Mouse (Mus musculus) lung, adult 2 months (tissue): ENCODE measurements at regions not wholly inside any gene's neighbourhood (a gene's known extent, or its start where the extent isn't known, plus 50 kb on each side); places are given as distances from the start of the nearest gene placed in this dataset.

Experiments
- DNase-seq: peaks from one replicate; pipeline ENCODE4 v3.0.0; 2022
- H3K4me1 ChIP-seq: fragments of 200-500 bp; 2 replicates; pipeline ENCODE4 v1.6.1; 2011; ENCODE audit warnings: low read length; ENCODE audit not compliant: control insufficient read depth, insufficient read depth
- H3K4me3 ChIP-seq: fragments of 200-500 bp; replicated peaks from 2 replicates; pipeline ENCODE3; 2011; ENCODE audit warnings: low read depth, mild to moderate bottlenecking, control low read depth, low read length; ENCODE audit errors: extremely low read depth
- CTCF ChIP-seq: fragments of 200-500 bp; IDR thresholded peaks from 2 replicates; pipeline ENCODE4 v1.5.1; 2011; ENCODE audit warnings: mild to moderate bottlenecking, low read length, control low read depth; ENCODE audit not compliant: insufficient read depth
- POLR2A ChIP-seq: fragments of 200-500 bp; IDR thresholded peaks from 2 replicates; pipeline ENCODE4 v1.6.1; 2011; ENCODE audit warnings: low read depth, mild to moderate bottlenecking, control low read depth, low read length, borderline replicate concordance; ENCODE audit errors: extremely low read depth
- WGBS: fragments of 180-500 bp; shearing (Covaris S2); methylation state at CpG from one replicate; pipeline ENCODE4 v1.1.7; 2018; 5-methylcytosine and 5-hydroxymethylcytosine counted together

GRCm38 (mm10) chr5:147781215-147781614 lies 55.4 kb upstream of the Flt1 start:
- no peaks in the 10 kb centered on the region for H3K4me1 ChIP-seq
- TF ChIP-seq CTCF (no peak), POLR2A (no peak)
- no peak for DNase-seq
- WGBS = 95% methylated on average over 17 of the region's 17 CpGs
- H3K4me3 ChIP-seq = no peak overlapping the region

DNA sequence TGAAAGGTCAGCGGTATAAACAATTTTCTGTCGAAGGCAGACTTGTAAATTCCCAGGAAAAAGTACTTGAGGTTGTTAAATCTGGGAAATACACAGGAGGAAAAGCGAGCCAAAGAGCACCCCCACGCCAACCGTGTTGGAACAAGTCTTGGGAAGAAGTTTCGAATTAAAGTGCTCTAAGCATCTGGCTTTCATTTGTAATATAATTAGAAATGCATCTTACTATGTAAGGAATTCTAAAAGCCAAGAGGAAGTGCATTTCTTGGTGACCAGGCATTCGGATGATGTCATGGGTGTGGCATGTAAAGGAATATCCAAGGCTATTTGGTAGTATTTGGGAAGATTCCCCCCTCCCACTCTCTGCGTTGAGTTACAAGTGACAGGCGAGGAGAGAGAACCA lies 52.7 kb upstream of the Flt1 start:
- 63% methylated on average over 9 of the region's 9 CpGs for WGBS
- Histone ChIP-seq H3K4me1 (no peaks in the 10 kb centered on the region), H3K4me3 (no peak overlapping the region)
- no peak for DNase-seq
- TF ChIP-seq POLR2A (no peak), CTCF (no peak)
